In genomic region chr3:95894317-95895160, GRCm38 (mm10) we compare ENCODE assay signal across 8 mouse cellular contexts. TPM values are rescaled to one million over a fixed set of nuclear protein-coding genes. Genes with fewer than 3 reads are reported as not detected.
DNase-seq lines count a peak whose midpoint lies in the region; ATAC-seq and TF ChIP-seq lines count a peak whose summit lies in the region.

No protein-coding gene starts in this region.

- no peaks in the 10 kb centered on the region for H3K27me3 ChIP-seq in G1E (ENCODE audit: insufficient read depth, low read length)
- no peaks in the 10 kb centered on the region for H3K27me3 ChIP-seq in liver, adult 2 months (ENCODE audit: control insufficient read depth, insufficient read depth, low read length)

- H3K27ac ChIP-seq in liver, adult 2 months (replicated peaks; ENCODE audit: insufficient read depth, low read depth, low read length), result peak overlapping the region; percentile 98

- no peak for TF ChIP-seq POLR2A in liver, adult 2 months (IDR thresholded peaks at IDR 0.05; ENCODE audit: extremely low read depth, insufficient read depth, low read length)

- H3K9ac ChIP-seq in liver, adult 2 months (ENCODE audit: low read depth, low read length), result peak overlapping the region; percentile 92

- peak; percentile 59 for DNase-seq in 3134 (ENCODE audit: extremely low read depth, insufficient read length, low spot score)
- no peak for DNase-seq in G1E (ENCODE audit: low spot score)
- DNase-seq in cerebellum, adult 9-11 months, result peak; percentile 77
- peak; percentile 45 for DNase-seq in gastrocnemius, postnatal 10 days
- peak; percentile 57 for DNase-seq in induced T-regulatory cell, adult 2 months (ENCODE audit: low read depth)
- peak; percentile 51 for DNase-seq in liver, adult 2 months (ENCODE audit: extremely low read depth, low read depth, low spot score)
- peak; percentile 45 for DNase-seq in naive thymus-derived CD4-positive, alpha-beta T cell, adult 2 months (ENCODE audit: low read depth)

- 5% methylated on average over 16 of the region's 16 CpGs for WGBS in liver, adult 2 months

- TF ChIP-seq CTCF in G1E (IDR thresholded peaks at IDR 0.05; ENCODE audit: low read depth, low read length), result no peak
- TF ChIP-seq CTCF in liver, adult 2 months (IDR thresholded peaks at IDR 0.05; ENCODE audit: low read depth, low read length), result no peak

- no peaks in the 10 kb centered on the region for H3K79me2 ChIP-seq in liver, adult 2 months (ENCODE audit: control insufficient read depth, insufficient read depth, low read length)

- H3K4me1 ChIP-seq in G1E (ENCODE audit: insufficient read depth, low read depth, low read length), result peaks cover 41% of the 10 kb centered on the region
- peaks cover 8% of the 10 kb centered on the region for H3K4me1 ChIP-seq in liver, adult 2 months (ENCODE audit: control insufficient read depth, insufficient read depth, low read length)

- H3K9me3 ChIP-seq in G1E (replicated peaks), result no peaks in the 10 kb centered on the region

- H3K36me3 ChIP-seq in G1E (replicated peaks), result peaks cover 35% of the 10 kb centered on the region
- no peaks in the 10 kb centered on the region; the same call in 1 of the 2 replicates for H3K36me3 ChIP-seq in liver, adult 2 months (ENCODE audit: control insufficient read depth, insufficient read depth, low read length)

- H3K4me3 ChIP-seq in G1E (ENCODE audit: low read depth, low read length), result peak overlapping the region; percentile 77
- H3K4me3 ChIP-seq in liver, adult 2 months (ENCODE audit: insufficient read depth, low read depth, low read length), result peak overlapping the region; percentile 84

- ATAC-seq in G1E (ENCODE audit: extremely low read depth, insufficient number of reproducible peaks, low FRiP score, poor library complexity, severe bottlenecking), result no peak
- no peak for ATAC-seq in granulocyte monocyte progenitor cell, adult 5-6 weeks (replicated peaks; ENCODE audit: poor library complexity, severe bottlenecking)

RNA-seq across cellular contexts. Expression of gene Aph1a, which starts 0.8 kb away (rescaled TPM):
- 27.5 and 35.0 TPM in 2 replicates for total RNA-seq in G1E (2014; fragmentation: Nextera tagmentation)
- 26.5 and 27.5 TPM in 2 replicates for total RNA-seq in G1E (2017)
- polyA plus RNA-seq in G1E (2012), result 90.6 and 102 TPM in 2 replicates
- 10 to 100 TPM; 66.1 to 72.1 TPM for total RNA-seq in gastrocnemius, postnatal 10 days (2021)
- 36.2 and 43.2 TPM in 2 replicates for total RNA-seq in liver, adult 2 months (2014; rRNA removed)
- 181 and 255 TPM in 2 replicates for polyA plus RNA-seq in liver, adult 2 months (2012; rRNA removed)
- total RNA-seq in granulocyte monocyte progenitor cell, adult 5-6 weeks (2014; fragmentation: Nextera tagmentation), result 67.0 and 69.0 TPM in 2 replicates
- total RNA-seq in granulocyte monocyte progenitor cell, adult 5-6 weeks (2017), result 31.8 and 42.8 TPM in 2 replicates

RNA-seq across cellular contexts. Expression of gene BC028528, which starts 2.7 kb away (rescaled TPM):
- total RNA-seq in G1E (2014; fragmentation: Nextera tagmentation) (1.6 and 3.9 TPM in 2 replicates), G1E (2017) (7.5 and 9.3 TPM in 2 replicates)
- polyA plus RNA-seq in G1E (2012), result not detected in 2 replicates
- 10 to 100 TPM; 15.7 to 20.8 TPM for total RNA-seq in gastrocnemius, postnatal 10 days (2021)
- 3.7 and 5.3 TPM in 2 replicates for total RNA-seq in liver, adult 2 months (2014; rRNA removed)
- 0.72 and 0.98 TPM in 2 replicates for polyA plus RNA-seq in liver, adult 2 months (2012; rRNA removed)
- total RNA-seq in granulocyte monocyte progenitor cell, adult 5-6 weeks (2014; fragmentation: Nextera tagmentation), result 36.7 and 51.1 TPM in 2 replicates
- 57.2 and 65.2 TPM in 2 replicates for total RNA-seq in granulocyte monocyte progenitor cell, adult 5-6 weeks (2017)

RNA-seq across cellular contexts. Expression of gene Car14, which starts 10.0 kb away (rescaled TPM):
- not detected in 2 replicates for total RNA-seq in G1E (2014; fragmentation: Nextera tagmentation)
- 0.11 TPM in 1 of 2 replicates, not detected in the other for total RNA-seq in G1E (2017)
- not detected in 2 replicates for polyA plus RNA-seq in G1E (2012)
- 10 to 100 TPM; 49.1 to 56.9 TPM for total RNA-seq in gastrocnemius, postnatal 10 days (2021)
- 24.5 and 35.6 TPM in 2 replicates for total RNA-seq in liver, adult 2 months (2014; rRNA removed)
- 47.9 and 56.8 TPM in 2 replicates for polyA plus RNA-seq in liver, adult 2 months (2012; rRNA removed)
- total RNA-seq in granulocyte monocyte progenitor cell, adult 5-6 weeks (2014; fragmentation: Nextera tagmentation), result not detected in 2 replicates
- not detected in 2 replicates for total RNA-seq in granulocyte monocyte progenitor cell, adult 5-6 weeks (2017)

RNA-seq across cellular contexts. Expression of gene Ciart, which starts 12.5 kb away (rescaled TPM):
- total RNA-seq in G1E (2014; fragmentation: Nextera tagmentation) (not detected in 2 replicates), G1E (2017) (1.3 TPM in 2 replicates)
- 0.07 and 0.31 TPM in 2 replicates for polyA plus RNA-seq in G1E (2012)
- total RNA-seq in gastrocnemius, postnatal 10 days (2021), result 1 to 10 TPM; 1.0 to 1.6 TPM
- total RNA-seq in liver, adult 2 months (2014; rRNA removed), result 9.2 and 19.5 TPM in 2 replicates
- 1.4 and 1.7 TPM in 2 replicates for polyA plus RNA-seq in liver, adult 2 months (2012; rRNA removed)
- total RNA-seq in granulocyte monocyte progenitor cell, adult 5-6 weeks (2014; fragmentation: Nextera tagmentation), result 2.6 and 4.6 TPM in 2 replicates
- 0.90 and 4.0 TPM in 2 replicates for total RNA-seq in granulocyte monocyte progenitor cell, adult 5-6 weeks (2017)

RNA-seq across cellular contexts. Expression of gene Mrps21, which starts 23.2 kb away (rescaled TPM):
- total RNA-seq in G1E (2014; fragmentation: Nextera tagmentation) (40.2 and 41.8 TPM in 2 replicates), G1E (2017) (624 and 639 TPM in 2 replicates)
- polyA plus RNA-seq in G1E (2012), result 43.8 and 190 TPM in 2 replicates
- total RNA-seq in gastrocnemius, postnatal 10 days (2021), result 100 to 1,000 TPM; 270 to 271 TPM
- total RNA-seq in liver, adult 2 months (2014; rRNA removed), result 137 and 205 TPM in 2 replicates
- polyA plus RNA-seq in liver, adult 2 months (2012; rRNA removed), result 39.6 and 49.3 TPM in 2 replicates
- total RNA-seq in granulocyte monocyte progenitor cell, adult 5-6 weeks (2014; fragmentation: Nextera tagmentation), result 186 and 187 TPM in 2 replicates
- total RNA-seq in granulocyte monocyte progenitor cell, adult 5-6 weeks (2017), result 342 and 431 TPM in 2 replicates

Comparison
In these comparisons a context has a peak if more than half of its experiments do, and no peak if none do; other contexts are left out.
1. RNA of gene Car14, which starts 10.0 kb away (total RNA-seq): 49.1 to 56.9 TPM in gastrocnemius, postnatal 10 days and 24.5 to 35.6 TPM in liver, adult 2 months; 0.11 TPM in G1E and not detected in granulocyte monocyte progenitor cell, adult 5-6 weeks; every median in the first group is over 10 times any median in the second.